Mouse (Mus musculus) lung, embryonic 14.5 days (tissue): ENCODE data around the gene Gm11568. TPM values are rescaled to one million over a fixed set of nuclear protein-coding genes. Genes with fewer than 3 reads are reported as not detected.
"Not testable (repeated sequence)": the region's sequence is repeated elsewhere in the genome, so short reads cannot be mapped to it uniquely, and the experiment has no call there.

Source experiments
- ATAC-seq: fragments of 200-750 bp; cut with Nextera tagmentation; 2 replicates; pipeline ENCODE4 v1.8.0; 2017; ENCODE audit warnings: mild to moderate bottlenecking, moderate TSS enrichment, moderate library complexity; ENCODE audit not compliant: insufficient read depth
- DNase-seq: peaks from one replicate; pipeline ENCODE4 v3.0.0-alpha.2; 2015
- H3K27ac ChIP-seq: fragments of 300-500 bp; sonication (generic); 2 replicates; pipeline ENCODE4 v1.5.1; 2014; ENCODE audit warnings: low read depth, mild to moderate bottlenecking, moderate library complexity
- H3K27me3 ChIP-seq: fragments of 300-500 bp; sonication (generic); 2 replicates; pipeline ENCODE4 v1.6.1; 2014; ENCODE audit warnings: low read length, control low read depth; ENCODE audit not compliant: insufficient read depth
- H3K36me3 ChIP-seq: fragments of 300-500 bp; sonication (generic); 2 replicates; pipeline ENCODE4 v1.6.1; 2014; ENCODE audit warnings: control low read depth; ENCODE audit not compliant: insufficient read depth
- H3K4me1 ChIP-seq: fragments of 300-500 bp; sonication (generic); 2 replicates; pipeline ENCODE4 v1.6.1; 2014; ENCODE audit warnings: antibody characterized with exemption, control low read depth; ENCODE audit not compliant: insufficient read depth
- H3K4me2 ChIP-seq: fragments of 300-500 bp; sonication (generic); 2 replicates; pipeline ENCODE4 v1.6.1; 2014; ENCODE audit warnings: mild to moderate bottlenecking
- H3K4me3 ChIP-seq: fragments of 300-500 bp; sonication (generic); 2 replicates; pipeline ENCODE4 v1.5.1; 2014; ENCODE audit warnings: low read depth, low read length
- H3K9ac ChIP-seq: fragments of 300-500 bp; sonication (generic); 2 replicates; pipeline ENCODE4 v1.6.1; 2014
- H3K9me3 ChIP-seq: fragments of 300-500 bp; sonication (generic); 2 replicates; pipeline ENCODE4 v1.6.1; 2016; ENCODE audit warnings: low read depth, low read length, control low read depth
- CTCF ChIP-seq: IDR thresholded peaks from 2 replicates; pipeline ENCODE4 v1.5.1; 2016; ENCODE audit warnings: antibody characterized with exemption, low read depth
- WGBS: fragments of 180-500 bp; shearing (Covaris S2); extraction: QIAGEN DNeasy Blood & Tissue Kit; methylation state at CpG from one replicate; pipeline ENCODE4 v1.1.7; 2014; 5-methylcytosine and 5-hydroxymethylcytosine counted together
- polyA plus RNA-seq: library from polyadenylated mRNA; unstranded; fragments of >200 nt; fragmentation: Nextera tagmentation; extraction: Ambion mirVana; gene quantifications from 2 replicates; pipeline ENCODE4 v1.2.1, GENCODE M21; 2014

The Gm11568 gene
- polyA plus RNA-seq, 1 experiment from 2014 or later = not detected

- H3K27ac ChIP-seq = no peak overlapping the region
- no peak for TF ChIP-seq CTCF
- H3K27me3 ChIP-seq = no peaks in the 10 kb centered on the region
- no peaks in the 10 kb centered on the region for H3K4me1 ChIP-seq
- no peak overlapping the region for H3K4me2 ChIP-seq
- DNase-seq = no peak
- no peaks in the 10 kb centered on the region for H3K9me3 ChIP-seq
- H3K4me3 ChIP-seq = no peak overlapping the region
- no peaks in the 10 kb centered on the region for H3K36me3 ChIP-seq
- ATAC-seq = no peak
- WGBS = 65% methylated on average over 2 of the region's 2 CpGs
- H3K9ac ChIP-seq = no peak overlapping the region
Measured at GRCm38 (mm10) chr11:99858761-99859160, 1.0 kb downstream of the Gm11568 start.

- ATAC-seq = not testable (repeated sequence)
- WGBS = 56% methylated on average over 1 of the region's 1 CpGs
Measured at GRCm38 (mm10) chr11:99864176-99864575, 6.5 kb downstream of the Gm11568 start, which contains the start of gene Gm11559. Gm11559 (plus strand) TSS chr11:99864476.

GRCm38 (mm10) chr11:99873089-99873488, 15.4 kb downstream of the Gm11568 start, which contains the start of gene Krtap9-1:
Krtap9-1 (plus strand) TSS chr11:99873389.
- not testable (repeated sequence) for H3K36me3 ChIP-seq, H3K27ac ChIP-seq, H3K4me2 ChIP-seq, H3K4me3 ChIP-seq, H3K27me3 ChIP-seq, DNase-seq, H3K9ac ChIP-seq, ATAC-seq, H3K9me3 ChIP-seq, H3K4me1 ChIP-seq
- WGBS = 54% methylated on average over 1 of the region's 1 CpGs

More at GRCm38 (mm10) chr11:99864176-99864575, 6.5 kb downstream of the Gm11568 start, which contains the start of gene Gm11559:
- H3K27ac ChIP-seq, H3K9ac ChIP-seq, H3K36me3 ChIP-seq, H3K4me2 ChIP-seq, H3K4me3 ChIP-seq, H3K4me1 ChIP-seq, H3K27me3 ChIP-seq, H3K9me3 ChIP-seq, DNase-seq: not testable (repeated sequence)

GRCm38 (mm10) chr11:99878887-99879286, 21.2 kb downstream of the Gm11568 start, which contains the start of gene Gm11567:
Gm11567 (plus strand) TSS chr11:99879187.
- H3K4me1 ChIP-seq, H3K36me3 ChIP-seq, ATAC-seq, H3K27me3 ChIP-seq, H3K9me3 ChIP-seq, DNase-seq, H3K27ac ChIP-seq, H3K9ac ChIP-seq, H3K4me3 ChIP-seq, H3K4me2 ChIP-seq: not testable (repeated sequence)
- 50% methylated on average over 1 of the region's 1 CpGs for whole genome bisulfite sequencing

GRCm38 (mm10) chr11:99907620-99908019, 49.9 kb downstream of the Gm11568 start, which contains the start of gene Krtap31-1:
Krtap31-1 (plus strand) TSS chr11:99907920.
- ATAC-seq (no peak), DNase-seq (no peak)
- TF ChIP-seq CTCF = no peak
- 77% methylated on average over 2 of the region's 2 CpGs for WGBS
- no peaks in the 10 kb centered on the region for H3K9me3 ChIP-seq
- H3K4me1 ChIP-seq = no peaks in the 10 kb centered on the region
- H3K27me3 ChIP-seq = no peaks in the 10 kb centered on the region
- H3K27ac ChIP-seq = no peak within 1 kb of the TSS
- no peaks in the 10 kb centered on the region for H3K36me3 ChIP-seq
- H3K9ac ChIP-seq = no peak within 1 kb of the TSS
- no peak within 1 kb of the TSS for H3K4me3 ChIP-seq
- no peak within 1 kb of the TSS for H3K4me2 ChIP-seq

Other genes starting within 250 kb of the Gm11568 start
- gene Gm11937, start 247.7 kb upstream of the Gm11568 start, polyA plus RNA-seq = not detected in 2 replicates
- not detected in 2 replicates for gene Krtap2-4, start 243.1 kb upstream of the Gm11568 start, polyA plus RNA-seq
- gene Gm11562, start 237.5 kb upstream of the Gm11568 start, polyA plus RNA-seq = not detected in 2 replicates
- not detected in 2 replicates for gene Krtap4-1, start 229.7 kb upstream of the Gm11568 start, polyA plus RNA-seq
- gene Krtap4-2, start 222.8 kb upstream of the Gm11568 start, polyA plus RNA-seq = not detected in 2 replicates
- gene Krtap4-7, start 213.8 kb upstream of the Gm11568 start, polyA plus RNA-seq = not detected in 2 replicates
- not detected in 2 replicates for gene Gm11555, start 207.7 kb upstream of the Gm11568 start, polyA plus RNA-seq
- gene Gm11563, start 199.0 kb upstream of the Gm11568 start, polyA plus RNA-seq = not detected in 2 replicates
- gene Krtap4-6, start 192.0 kb upstream of the Gm11568 start, polyA plus RNA-seq = not detected in 2 replicates
- gene Gm14190, start 167.2 kb upstream of the Gm11568 start, polyA plus RNA-seq = not detected in 2 replicates
- not detected in 2 replicates for gene Gm14180, start 123.6 kb upstream of the Gm11568 start, polyA plus RNA-seq
- gene Gm11595, start 85.0 kb upstream of the Gm11568 start, polyA plus RNA-seq = not detected in 2 replicates
- not detected in 2 replicates for gene Krtap4-8, start 77.2 kb upstream of the Gm11568 start, polyA plus RNA-seq
- gene Krtap4-9, start 72.7 kb upstream of the Gm11568 start, polyA plus RNA-seq = not detected in 2 replicates
- not detected in 2 replicates for gene Gm11596, start 64.5 kb upstream of the Gm11568 start, polyA plus RNA-seq
- not detected in 2 replicates for gene Gm11569, start 59.0 kb upstream of the Gm11568 start, polyA plus RNA-seq
- not detected in 2 replicates for gene Gm11554, start 53.5 kb upstream of the Gm11568 start, polyA plus RNA-seq
- gene Krtap4-13, start 48.0 kb upstream of the Gm11568 start, polyA plus RNA-seq = not detected in 2 replicates
- not detected in 2 replicates for gene Gm11564, start 42.3 kb upstream of the Gm11568 start, polyA plus RNA-seq
- not detected in 2 replicates for gene 2300003K06Rik, start 19.9 kb upstream of the Gm11568 start, polyA plus RNA-seq
- gene Krtap4-16, start 6.3 kb upstream of the Gm11568 start, polyA plus RNA-seq = not detected in 2 replicates
- not detected in 2 replicates for gene Gm11559, start 6.6 kb downstream of the Gm11568 start, polyA plus RNA-seq
- not detected in 2 replicates for gene Krtap9-1, start 15.5 kb downstream of the Gm11568 start, polyA plus RNA-seq
- gene Gm11567, start 21.3 kb downstream of the Gm11568 start, polyA plus RNA-seq = not detected in 2 replicates
- gene Krtap31-1, start 50.0 kb downstream of the Gm11568 start, polyA plus RNA-seq = not detected in 2 replicates
- not detected in 2 replicates for gene Gm11565, start 56.8 kb downstream of the Gm11568 start, polyA plus RNA-seq
- not detected in 2 replicates for gene Krtap31-2, start 78.4 kb downstream of the Gm11568 start, polyA plus RNA-seq
- not detected in 2 replicates for gene Krtap9-5, start 90.6 kb downstream of the Gm11568 start, polyA plus RNA-seq
- gene Krtap29-1, start 121.1 kb downstream of the Gm11568 start, polyA plus RNA-seq = not detected in 2 replicates
- gene Krtap16-1, start 128.7 kb downstream of the Gm11568 start, polyA plus RNA-seq = not detected in 2 replicates
- gene Krtap17-1, start 136.1 kb downstream of the Gm11568 start, polyA plus RNA-seq = 0.75 and 0.87 TPM in 2 replicates
- gene Krt33a, start 158.3 kb downstream of the Gm11568 start, polyA plus RNA-seq = not detected in 2 replicates
- gene Krt33b, start 172.0 kb downstream of the Gm11568 start, polyA plus RNA-seq = not detected in 2 replicates
- not detected in 2 replicates for gene Krt34, start 183.6 kb downstream of the Gm11568 start, polyA plus RNA-seq
- gene Krt31, start 192.6 kb downstream of the Gm11568 start, polyA plus RNA-seq = not detected in 2 replicates
- not detected in 2 replicates for gene Krt32, start 230.3 kb downstream of the Gm11568 start, polyA plus RNA-seq
- gene Krt35, start 238.3 kb downstream of the Gm11568 start, polyA plus RNA-seq = not detected in 2 replicates
- gene Krt36, start 247.7 kb downstream of the Gm11568 start, polyA plus RNA-seq = 0.11 TPM in 1 of 2 replicates, not detected in the other